Mouse (Mus musculus) liver (tissue): Measurements from ENCODE around the gene Tmem35b.
"Not testable (repeated sequence)": the region's sequence is repeated elsewhere in the genome, so short reads cannot be mapped to it uniquely, and the experiment has no call there.

ENCODE experiments used
- DNase-seq: peaks from one replicate; pipeline ENCODE4 v3.0.0-alpha.2; 2020; ENCODE audit warnings: mixed read lengths

Gene Tmem35b

DNA sequence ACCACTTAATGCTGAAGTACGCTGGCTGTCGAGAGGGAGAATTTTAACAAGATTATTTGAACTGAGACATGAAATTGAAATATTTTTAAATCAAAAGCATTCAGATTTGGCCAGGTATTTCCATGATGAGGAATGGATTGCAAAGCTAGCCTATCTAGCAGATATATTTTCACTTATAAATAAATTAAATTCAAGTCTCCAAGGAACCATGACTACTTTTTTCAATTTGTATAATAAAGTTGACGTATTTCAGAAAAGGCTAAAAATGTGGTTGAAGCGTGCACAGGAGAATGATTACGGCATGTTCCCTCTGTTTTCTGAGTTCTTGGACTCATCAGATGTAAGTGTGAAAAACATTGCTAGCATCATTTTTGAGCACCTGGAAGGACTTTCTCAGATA is at the start of gene Tmem35b:
Gene Tmem35b (plus strand): TSS at position 301 of the 400 bp plus-strand sequence.
- no peak for DNase-seq

DNA sequence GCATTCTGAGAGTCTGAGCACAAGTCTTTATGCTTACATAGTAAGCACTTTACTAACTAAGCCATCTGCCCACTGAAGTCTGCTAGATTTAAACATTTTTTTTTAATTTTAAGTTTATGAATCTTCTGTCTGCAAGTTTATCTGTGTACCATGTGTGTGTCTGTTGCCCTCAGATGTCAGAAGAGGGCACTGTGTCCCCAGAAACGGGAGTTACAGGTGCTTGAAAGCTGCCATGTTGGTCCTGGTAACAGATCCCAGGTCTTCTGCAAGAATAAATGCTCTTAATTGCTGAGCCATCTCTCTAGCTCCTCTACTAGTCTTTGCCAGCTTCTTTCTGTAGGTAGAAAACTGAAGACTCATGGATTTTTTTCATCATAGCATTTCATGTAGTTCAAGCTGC is 48.6 kb upstream of the Tmem35b start:
- DNase-seq: no peak

DNA sequence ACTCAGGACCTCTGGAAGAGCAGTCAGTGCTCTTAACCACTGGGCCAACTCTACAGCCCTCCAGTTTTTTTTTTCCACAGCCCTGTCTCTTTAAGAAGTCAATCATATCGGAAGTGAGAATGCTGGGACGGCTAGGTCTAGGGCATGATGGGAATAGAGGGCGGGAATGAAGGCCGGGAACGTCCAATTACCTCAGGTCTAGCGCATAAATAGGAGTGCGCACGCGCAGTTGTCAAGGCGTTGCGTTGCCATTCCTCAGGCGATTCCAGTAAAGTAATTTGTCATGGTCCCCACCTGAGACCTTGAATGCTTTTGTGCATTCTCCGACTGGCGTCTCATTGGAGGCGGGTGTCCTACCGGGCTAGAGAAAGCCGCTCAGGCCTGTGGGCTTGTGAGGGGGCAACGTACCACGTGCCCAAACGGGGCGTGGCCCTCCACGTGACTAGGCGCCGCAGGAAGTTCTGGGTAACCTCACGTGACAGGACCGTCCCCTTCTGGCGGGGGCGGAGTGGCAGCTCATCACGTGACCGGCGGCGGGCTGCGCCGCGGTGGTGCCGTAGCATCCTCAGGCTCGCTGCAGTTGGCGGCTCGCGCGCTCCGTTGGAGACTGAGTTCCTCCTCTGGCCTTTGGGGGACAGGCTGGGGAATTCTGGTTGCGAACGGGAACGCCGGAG is 46.5 kb upstream of the Tmem35b start, which contains the start of gene Zmym6:
Gene Zmym6 (plus strand): TSS at position 509 of the 674 bp plus-strand sequence.
- DNase-seq: peak; percentile 93

DNA sequence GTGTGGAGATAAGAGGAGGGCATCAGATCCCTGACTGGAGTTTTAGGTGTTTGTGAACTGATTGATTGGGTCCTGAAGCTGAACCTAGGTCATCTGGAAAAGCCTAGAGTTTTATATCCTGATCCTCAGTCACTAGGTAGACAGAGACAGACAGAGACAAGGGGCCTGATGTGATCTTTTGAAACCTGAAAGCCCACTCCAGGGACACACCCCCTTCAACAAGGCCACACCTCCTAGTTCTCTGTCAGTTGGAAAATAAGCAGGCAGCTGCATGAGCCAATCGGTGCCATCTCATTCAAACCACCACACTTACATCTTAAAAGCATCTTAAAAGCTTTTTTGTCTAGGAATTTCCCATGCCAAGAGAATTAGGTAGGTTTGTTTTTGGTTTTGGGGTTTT is 42.7 kb upstream of the Tmem35b start:
- no peak for DNase-seq

DNA sequence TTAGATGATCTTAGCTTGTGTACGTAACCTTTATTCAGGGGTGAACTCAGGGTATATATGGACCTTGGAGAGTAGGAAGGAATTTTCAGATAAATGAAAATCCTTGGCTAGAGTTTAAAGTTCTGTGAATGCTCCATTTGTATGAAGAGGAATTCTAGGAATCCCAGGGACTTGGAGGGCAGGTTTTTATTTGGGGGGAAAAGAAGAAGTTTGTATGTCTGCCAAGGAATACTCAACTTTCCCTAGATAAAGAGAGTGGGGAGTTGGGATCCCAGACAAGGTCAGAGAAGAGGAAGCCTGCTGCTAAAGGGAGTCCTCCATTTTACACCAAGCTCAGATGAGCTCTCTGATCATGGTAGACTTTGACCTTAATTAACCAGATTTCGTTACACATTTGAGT is 40.4 kb upstream of the Tmem35b start:
- no peak for DNase-seq

DNA sequence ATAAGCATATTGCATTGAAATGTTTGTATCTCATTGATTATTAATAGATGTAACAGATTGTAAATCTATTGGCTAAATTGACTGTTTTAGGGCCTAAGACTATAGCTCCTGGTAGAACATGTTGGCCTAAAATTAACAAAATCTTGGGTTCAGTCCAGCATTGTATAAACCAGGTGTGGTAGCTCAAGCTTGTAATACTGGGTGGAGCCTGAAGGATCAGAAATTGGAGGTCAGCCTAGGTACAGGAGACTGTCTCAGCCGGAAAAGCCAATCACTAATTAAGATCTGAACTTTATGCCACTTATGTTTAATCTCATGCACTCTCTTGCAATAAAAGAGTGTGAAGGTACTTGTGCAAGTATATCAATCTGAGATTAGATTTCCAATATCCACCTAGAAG is 37.7 kb upstream of the Tmem35b start:
- DNase-seq: no peak

DNA sequence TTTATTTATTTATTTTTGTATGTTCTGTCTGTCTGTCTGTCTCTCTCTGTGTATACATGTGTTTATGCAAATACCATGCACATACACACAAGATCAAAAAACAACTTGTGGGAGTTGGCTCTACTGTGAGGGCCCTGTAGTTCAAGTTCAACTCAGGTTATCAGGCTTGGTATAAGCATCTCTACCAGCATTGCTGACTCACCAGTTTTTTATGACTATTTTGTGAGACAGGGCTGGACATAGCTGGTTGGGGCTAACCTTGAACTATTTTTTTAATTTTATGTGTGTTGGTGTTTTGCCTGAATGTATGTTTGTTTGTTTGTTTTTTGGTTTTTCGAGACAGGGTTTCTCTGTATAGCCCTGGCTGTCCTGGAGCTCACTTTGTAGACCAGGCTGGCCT is 32.3 kb upstream of the Tmem35b start:
- no peak for DNase-seq

DNA sequence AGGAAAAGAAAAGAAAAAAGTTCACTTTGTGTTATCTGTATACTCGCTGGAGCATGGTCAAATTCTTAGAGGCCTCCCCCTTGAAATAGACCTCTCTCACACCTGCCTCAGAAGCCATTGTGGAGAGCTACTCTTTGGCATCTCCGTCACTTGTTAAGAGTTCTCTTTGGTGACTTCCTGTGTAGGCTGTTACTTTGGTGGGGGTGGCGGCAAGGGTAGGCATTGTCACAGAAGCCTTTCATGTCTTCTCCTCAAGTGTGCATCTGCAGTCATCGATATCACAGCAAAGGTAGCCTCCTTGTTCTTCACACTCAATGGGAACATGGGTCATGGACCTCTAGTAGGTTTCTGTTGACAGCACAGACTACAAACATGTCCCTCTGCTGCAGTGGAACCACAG is 28.4 kb upstream of the Tmem35b start:
- DNase-seq: no peak

DNA sequence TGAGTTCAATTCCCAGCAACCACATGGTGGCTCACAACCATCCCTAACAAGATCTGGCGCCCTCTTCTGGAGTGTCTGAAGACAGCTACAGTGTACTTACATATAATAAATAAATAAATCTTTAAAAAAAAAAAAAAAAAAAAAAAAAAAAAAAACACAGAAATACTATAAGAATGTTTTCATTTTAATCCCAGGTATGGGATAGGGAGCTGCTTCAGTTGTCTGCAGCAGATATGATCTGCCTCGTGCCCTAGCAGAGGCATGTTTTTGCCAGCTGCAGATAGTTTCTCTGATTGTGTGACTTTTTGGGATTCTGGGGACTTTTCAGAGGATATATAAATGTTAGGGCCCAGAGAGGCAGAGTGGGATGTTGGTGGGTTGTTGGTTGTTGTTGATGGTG is 23.9 kb upstream of the Tmem35b start:
- not testable (repeated sequence) for DNase-seq

DNA sequence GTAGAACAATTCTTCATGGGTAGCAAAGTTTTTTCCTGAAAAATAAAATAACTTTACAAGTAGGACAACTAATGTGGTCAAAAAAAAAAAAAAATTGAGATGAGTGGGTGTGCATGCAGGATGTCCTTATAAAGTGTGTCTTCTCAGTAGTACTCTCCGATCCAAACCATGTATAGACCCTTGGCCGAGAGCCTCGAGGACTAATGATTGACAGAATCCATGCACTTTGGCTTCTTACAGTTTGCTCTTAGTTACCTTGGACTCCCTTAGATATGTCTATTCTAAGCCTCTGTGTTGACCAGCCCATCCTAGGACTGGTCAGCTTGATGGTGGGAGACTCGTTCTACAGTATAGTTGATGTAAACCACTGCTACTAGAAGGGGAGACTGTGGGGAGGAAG is 15.9 kb upstream of the Tmem35b start:
- no peak for DNase-seq

DNA sequence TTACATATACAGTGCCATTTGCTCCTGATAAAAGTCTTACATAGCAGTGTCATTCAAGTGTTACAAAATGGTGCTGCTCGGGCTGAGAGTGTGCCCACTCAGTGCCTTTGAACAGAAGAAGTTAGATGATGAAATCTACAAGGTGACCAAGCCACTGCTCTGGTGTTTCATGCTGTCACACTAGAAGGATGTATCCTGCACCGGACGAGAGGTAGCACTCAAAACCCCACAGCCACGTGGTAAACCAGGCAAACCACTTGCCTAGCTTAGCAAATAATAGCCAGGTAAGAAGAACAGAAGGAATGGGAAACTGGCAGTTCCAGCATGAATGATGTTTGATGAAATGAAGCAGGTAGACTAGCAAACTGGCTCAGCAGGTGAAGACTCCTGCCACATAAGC is 12.9 kb upstream of the Tmem35b start:
- DNase-seq: no peak

DNA sequence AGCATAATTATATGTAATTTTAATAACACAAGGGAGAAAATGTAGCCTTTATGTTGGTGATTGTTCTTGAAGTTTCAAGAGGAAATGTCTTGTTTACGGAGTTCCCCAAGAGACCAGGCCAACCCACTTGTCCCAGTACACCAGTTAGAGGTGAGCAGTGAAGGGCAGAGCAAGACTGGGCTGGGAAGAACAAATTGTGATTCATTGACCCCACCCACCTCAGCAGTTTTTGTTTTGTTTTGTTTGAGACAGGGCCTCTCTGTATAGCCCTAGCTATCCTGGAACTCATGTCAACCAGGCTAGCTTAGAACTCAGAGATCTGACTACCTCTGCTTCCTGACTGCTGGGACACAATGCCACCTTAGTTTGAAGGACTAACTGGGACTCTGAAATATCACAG is 840 bp downstream of the Tmem35b start:
- no peak for DNase-seq

DNA sequence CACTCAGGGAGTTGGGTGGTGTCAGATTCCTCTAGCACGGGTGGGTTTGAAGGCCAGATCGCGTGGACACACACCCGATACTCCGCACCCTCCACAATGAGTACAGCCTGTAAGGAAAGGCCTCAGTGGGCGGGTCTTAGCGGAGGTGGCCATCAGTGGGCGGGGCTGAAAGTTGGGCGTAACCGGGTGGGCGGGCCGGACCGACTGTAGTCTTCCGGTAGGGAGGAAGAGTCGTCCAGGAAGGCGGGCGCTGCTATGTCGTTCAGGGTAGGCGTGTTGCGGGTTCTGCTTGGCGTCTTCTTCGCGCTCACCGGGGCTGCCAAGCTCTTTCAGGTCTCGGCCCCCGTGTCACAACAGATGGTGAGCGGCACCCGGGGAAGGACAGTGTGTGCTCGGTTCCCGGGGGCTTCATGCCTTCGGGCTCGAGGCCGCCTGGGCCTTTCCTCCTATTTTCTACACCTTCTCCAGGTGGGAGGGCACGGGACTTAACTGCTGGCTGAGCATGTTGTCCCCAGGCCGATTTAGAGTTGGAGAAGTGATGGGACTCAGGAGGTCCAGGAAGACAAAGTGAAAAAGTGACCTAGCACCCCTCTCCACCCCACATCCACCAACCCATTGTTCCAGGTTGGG is 2.5 kb downstream of the Tmem35b start:
- DNase-seq: peak; percentile 97

DNA sequence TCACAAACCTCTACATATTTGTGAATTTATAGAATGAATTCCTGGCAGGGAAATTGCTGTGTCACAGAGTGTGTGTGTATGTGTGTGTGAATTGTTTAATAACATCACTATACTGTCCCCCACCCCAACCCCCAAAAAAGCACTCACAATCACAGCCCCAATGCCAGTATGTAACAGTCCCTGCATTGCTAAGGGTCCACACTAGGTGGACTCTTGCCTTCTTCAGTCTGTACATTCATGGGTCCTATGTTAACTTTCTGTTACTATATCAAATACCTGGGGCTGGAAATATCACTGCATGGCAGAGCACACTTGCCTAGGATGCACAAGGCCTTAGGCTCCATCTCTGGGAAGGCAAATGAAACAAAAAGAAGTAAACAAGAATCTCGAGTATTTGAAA is 11.2 kb downstream of the Tmem35b start:
- DNase-seq: no peak

DNA sequence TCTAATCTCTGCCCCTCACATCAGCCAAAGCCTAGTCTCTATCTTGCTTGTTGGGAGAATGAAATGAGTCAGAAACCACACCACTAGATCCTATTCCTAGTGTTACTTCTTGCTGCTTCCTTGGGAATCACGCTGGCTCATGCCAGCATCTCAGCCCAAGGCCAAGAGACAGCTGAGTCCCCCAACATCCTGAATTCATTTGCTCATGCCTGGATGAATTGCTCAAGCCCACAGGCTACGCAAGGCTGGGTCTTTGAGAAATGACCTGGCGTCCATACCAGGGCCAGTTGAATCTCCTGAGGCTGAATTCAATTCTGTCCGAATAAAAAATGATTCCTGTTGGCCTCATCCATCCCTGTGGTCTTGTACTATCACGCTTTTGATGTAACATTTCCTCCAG is 14.1 kb downstream of the Tmem35b start:
- DNase-seq: no peak

DNA sequence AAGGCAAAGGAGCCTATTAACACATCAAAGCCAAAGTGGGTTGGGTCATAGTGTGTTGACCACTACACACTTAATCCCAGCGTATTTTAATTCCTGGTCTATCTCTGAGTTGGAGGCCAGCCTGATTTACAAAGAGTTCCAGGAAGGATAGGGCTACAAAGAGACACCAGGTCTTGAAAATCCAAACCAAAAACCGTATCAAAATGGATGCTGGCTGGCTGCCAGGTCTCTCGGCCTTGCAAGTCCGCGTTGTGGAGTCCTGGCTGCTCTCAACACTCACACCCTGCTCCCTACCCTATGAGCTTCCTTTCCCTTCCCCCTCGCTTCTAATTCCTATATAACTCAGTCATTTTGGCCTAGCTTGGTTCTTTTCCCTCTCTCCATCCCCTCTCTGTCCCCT is 15.0 kb downstream of the Tmem35b start:
- no peak for DNase-seq

DNA sequence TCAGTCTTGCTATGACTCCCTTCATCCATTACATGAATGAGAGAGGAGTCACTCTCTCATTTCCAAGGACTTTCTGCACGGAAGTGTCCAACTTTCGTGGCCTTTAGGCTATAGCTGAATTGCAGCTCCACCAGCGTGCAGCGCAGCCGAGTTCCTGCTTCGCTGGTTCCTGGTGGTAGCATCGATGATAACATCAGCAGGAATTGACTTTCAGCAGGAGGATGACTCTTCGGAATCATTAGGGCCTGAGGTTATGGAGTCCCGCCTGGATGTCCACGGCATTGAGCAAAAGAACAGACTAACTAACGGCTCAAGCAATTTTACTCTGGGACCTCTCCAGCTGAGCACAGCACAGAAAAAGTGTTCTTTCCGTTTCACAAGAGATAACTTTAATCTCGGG is 26.5 kb downstream of the Tmem35b start:
- no peak for DNase-seq

DNA sequence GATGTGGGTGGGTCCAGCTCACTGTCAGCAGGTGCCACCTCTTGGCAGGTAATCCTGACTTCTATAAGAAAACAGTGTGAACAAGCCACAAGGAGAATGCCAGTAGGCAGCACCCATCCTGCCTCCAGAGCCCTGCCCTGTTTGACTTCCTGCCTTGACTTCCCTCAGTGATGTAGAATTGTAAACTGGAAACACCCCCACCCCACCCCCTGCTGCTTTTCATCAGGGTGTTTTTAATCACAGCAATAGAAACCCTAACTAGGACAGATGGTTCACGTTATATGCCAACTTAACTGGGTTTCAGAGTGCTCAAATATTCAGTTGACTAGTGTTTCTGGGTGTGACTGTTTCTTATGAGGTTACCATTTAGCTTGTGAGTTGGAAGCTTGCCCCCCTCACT is 29.9 kb downstream of the Tmem35b start:
- no peak for DNase-seq

DNA sequence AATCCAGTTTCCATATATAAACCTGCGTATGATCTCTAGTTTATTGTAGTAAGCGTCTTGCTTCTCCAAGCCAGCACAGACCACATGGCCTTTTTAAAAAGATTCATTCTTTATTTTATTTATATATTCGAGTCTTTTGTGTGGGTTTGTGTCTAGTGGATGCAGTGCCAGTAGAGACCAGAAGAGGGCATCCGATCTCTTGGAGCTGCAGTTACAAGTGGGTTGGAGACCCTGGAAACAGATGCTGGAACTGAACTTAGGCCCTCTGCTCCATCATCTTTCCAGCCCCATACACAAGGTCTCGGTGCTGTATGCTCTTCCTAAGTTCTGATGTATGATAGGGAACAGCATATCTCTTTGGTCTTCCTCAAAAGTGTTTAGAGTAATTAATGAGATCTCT is 32.3 kb downstream of the Tmem35b start:
- no peak for DNase-seq

DNA sequence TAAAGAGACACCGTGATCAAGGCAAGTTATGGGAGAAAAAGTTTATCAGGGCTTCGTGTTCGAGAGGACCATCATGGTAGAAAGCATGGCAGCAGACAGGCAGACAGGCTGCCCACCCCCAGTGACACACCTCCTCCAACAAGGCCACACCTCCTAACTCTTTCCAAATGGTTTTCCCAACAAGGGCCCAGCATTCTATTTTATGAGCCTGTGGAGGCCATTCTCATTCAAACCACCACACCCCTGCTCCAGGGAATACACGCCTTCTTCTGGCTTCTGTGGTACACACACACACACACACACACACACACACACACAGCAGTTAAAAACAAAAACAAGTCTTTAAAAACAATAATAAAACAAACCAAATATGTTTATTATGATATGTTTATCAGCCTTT is 34.3 kb downstream of the Tmem35b start:
- no peak for DNase-seq

DNA sequence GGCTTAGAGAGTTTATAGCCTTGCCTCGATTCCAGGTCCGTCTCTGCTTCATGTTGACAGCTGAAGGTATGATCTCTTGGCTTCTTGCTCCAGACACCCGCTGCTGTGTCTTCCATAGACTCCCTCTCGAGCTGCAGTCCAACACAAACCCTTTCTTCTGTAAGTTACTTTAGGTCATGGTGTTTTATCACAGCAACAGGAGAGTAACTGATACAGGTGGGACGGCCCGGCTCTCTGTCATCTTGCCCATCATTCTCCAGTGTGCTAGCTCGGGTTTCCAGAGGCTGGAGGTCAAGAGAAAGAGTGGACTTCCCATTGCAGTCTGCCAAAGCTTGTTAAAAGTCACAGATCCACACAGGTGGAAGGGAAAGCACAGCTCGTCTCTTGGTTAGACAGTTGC is 40.4 kb downstream of the Tmem35b start:
- no peak for DNase-seq

DNA sequence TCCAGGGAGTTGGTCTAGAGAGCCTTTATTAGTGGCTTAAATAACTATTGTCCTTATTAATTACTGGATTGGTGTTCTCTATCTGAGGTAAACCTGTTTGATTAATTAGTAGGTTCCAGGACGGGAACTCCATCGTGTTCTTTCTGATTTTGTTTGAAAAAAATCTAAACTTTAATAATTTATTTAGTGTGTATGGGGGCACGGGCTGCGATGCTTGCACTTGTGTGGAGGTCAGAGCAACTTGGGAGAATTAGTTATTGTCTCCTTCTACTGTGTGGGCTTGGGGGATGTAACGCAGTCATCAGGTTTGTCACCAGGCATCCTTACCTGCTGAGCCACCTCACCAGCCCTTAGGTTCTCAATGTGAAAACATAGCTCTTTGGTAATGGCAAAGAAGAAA is 43.6 kb downstream of the Tmem35b start:
- no peak for DNase-seq

DNA sequence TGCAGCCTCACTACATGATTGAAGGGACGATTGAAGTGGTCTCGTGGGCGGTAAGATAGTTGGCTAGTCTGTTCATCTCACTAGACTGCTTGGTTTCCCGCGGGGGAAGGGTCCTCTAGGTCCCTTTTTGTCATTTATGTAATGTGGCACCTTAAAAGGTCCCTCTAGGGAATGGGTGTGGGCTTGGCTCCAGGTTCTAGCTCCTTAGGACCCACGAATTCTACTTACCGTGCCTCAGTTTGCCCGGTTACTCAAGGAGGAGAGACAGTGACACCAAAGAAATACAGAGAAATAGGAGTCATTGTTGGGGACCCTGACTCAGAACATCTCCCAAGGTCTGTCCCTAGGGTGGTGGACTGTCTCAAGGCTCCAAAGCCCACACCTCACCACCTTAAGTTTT is 44.2 kb downstream of the Tmem35b start:
- no peak for DNase-seq

DNA sequence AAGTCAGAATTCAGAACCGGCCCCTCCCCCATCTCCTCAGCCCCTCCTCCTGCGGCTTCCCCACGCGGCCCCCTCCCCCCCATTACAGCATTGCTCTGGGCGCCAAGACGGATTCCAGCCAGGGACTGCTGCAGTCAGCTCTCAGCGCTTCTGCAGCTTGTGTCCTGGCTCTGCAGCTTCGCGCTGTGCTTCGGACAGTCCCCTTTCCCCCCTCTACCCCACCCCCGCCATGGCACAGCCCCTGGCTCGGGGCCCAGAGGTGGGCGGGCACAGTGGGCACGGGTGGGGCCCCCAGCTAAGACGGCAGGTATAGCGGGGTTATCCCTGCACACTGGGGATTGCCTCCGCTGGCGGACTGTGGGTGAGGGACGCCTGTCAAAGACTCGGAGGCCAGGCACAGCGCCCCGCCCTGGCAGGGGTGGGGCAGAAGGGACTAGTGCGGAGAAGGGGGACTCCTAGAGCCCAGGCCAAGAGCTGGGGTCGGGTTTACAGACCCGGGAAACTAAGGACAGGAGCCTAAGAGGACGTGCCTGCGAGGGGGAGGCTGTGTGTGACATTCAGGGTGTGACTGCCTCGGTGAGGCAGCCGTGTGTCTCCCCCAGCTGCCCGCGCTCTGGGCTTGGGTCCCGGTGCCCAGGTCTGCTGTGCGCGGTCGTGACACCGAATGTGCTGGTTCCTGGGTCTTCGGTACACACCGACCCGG is 44.9 kb downstream of the Tmem35b start:
- DNase-seq: peak; percentile 21
